11 mouse cellular contexts compared by ENCODE assay signal in the genomic region with DNA sequence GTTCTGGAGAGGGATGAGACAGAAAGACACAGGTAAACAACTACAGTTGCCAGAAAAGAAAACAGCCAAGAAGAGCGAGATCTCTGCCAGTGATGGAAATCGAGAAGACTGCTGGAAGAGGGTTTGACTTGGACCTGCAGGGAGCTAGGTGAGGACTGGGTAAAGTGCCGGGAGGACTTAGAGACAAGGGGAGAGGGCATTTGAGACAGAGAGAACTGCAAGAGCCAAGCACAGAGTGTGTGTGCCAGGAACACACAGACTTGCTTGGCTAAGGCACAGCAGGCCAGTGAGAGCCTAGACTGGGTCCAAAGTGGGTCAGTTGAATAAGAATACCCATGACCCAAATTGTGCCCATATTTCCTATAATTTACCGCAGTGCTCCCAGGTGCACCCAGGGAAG. TPM values are rescaled to one million over a fixed set of nuclear protein-coding genes. Genes with fewer than 3 reads are reported as not detected.
DNase-seq lines count a peak whose midpoint lies in the region.
"Had no signal": no experiment of that assay in that cellular context is flagged by ENCODE, and none has a peak within 500 bp of the region (broad histone marks: within the 10 kb centered on the region; RNA-seq: fewer than 3 reads in every experiment).

No protein-coding gene starts in this region.

- peak; percentile 90 for DNase-seq in heart, adult 11 months
- DNase-seq in heart, adult 8-10 months (ENCODE audit: low spot score), result no peak
- peak; percentile 41 to 43 for DNase-seq in right cerebral cortex, postnatal 10 days (ENCODE audit: low spot score in 2 of 2)
- no peak for DNase-seq in right cerebral cortex, postnatal 4 days
- DNase-seq in cerebellum, adult 9-10 months, result peak; percentile 59
- no peak for DNase-seq in kidney, postnatal 14 days
- no peak for DNase-seq in embryo, embryonic 11 days
- DNase-seq: kidney, adult 11 months; layer of hippocampus, adult 9-11 months; retina, postnatal 1 day; thymus, postnatal 25 days had no signal

RNA-seq across cellular contexts. Expression of a gene that starts 37.9 kb away (rescaled TPM):
- 10 to 100 TPM; 48.8 to 61.9 (median 56.1) TPM for total RNA-seq in heart, adult 8-10 months (2022)

RNA-seq across cellular contexts. Expression of a gene that starts 40.5 kb away (rescaled TPM):
- 10 to 100 TPM; 38.9 to 49.7 (median 45.2) TPM for total RNA-seq in heart, adult 8-10 months (2022)

Comparison
In these comparisons a context has a peak if more than half of its experiments do, and no peak if none do; other contexts are left out.
1. DNase-seq: peak in heart, adult 11 months (single experiment), right cerebral cortex, postnatal 10 days (2 of 2) and cerebellum, adult 9-10 months (single experiment); none in heart, adult 8-10 months (single experiment), right cerebral cortex, postnatal 4 days (single experiment), kidney, postnatal 14 days (single experiment) and embryo, embryonic 11 days (single experiment).